Mouse (Mus musculus) regulatory T cell (primary cell): ENCODE data around the gene Srrd.

Source experiments
- in situ Hi-C: fragments of 300-600 bp; cut with MboI, MseI; formaldehyde crosslinking; loops from one replicate; pipeline ENCODE4 v1.15.1; 2025; ENCODE audit warnings: high pct_unique_total_duplicates

Gene Srrd

DNA sequence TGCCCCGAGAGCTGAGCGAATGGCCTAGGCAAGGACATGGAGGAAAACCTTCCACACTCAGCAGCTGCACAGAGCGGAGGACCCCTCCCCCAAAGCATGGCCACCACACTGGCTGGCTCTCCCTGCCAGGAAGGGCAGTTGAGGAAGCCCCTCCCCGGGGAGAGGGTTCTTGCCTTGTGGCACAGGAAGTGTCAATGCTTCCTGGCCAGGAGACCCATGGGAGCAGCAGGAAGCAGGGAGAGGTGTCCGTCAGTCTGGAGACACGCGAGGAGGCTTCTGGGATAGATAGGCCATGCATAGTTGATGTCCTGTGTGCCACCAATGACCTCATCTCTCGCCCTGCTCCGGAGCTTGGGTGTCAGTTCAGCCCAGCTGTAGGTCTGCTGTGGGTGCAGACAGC lies 13.5 kb upstream of the Srrd start:
- in situ Hi-C loops: no loop called here

DNA sequence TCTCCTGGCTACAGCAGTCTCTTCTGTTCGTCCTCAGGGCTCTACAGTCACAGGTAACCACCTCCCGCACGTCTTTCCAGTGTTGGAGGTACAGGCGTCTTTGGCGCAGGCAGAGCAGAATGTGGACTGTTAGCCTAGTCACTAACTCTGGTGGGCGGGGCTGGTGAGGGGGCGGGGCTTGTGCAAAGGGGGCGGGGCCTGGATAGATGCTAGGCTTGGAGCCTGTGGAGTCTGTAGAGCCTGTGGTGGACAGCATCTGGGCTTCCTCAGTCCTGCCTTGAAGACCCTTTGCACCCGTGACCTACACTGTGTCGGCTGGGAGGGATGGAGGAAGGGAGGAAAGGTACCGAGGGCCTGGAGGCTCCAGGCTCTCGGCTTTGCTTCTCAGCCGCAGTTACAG lies 13.1 kb upstream of the Srrd start, which contains the start of gene Gm6583:
Gene Gm6583 (minus strand): TSS at position 124 of the 400 bp plus-strand sequence.
- in situ Hi-C loops: no loop called here

DNA sequence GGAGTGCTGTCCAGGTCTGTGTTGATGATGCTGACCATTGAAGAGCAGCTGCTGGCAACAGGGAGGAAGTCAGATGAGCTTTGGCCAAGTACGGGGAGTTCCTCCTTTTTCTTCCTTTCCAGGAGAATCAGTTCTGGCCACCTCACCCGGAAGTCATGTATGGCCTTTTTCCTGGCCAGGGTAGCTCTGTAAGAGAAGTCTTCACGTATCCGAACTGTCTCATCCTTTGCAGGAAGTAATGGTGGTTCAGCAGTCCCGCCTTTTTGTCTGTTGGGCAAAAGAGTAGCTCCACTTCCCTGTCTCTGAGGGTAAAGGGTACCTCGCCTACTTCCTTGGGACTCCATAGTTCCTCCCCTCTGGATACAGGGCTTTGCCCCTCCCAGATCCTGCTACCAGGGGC lies 12.7 kb upstream of the Srrd start:
- in situ Hi-C loops: no loop called here

DNA sequence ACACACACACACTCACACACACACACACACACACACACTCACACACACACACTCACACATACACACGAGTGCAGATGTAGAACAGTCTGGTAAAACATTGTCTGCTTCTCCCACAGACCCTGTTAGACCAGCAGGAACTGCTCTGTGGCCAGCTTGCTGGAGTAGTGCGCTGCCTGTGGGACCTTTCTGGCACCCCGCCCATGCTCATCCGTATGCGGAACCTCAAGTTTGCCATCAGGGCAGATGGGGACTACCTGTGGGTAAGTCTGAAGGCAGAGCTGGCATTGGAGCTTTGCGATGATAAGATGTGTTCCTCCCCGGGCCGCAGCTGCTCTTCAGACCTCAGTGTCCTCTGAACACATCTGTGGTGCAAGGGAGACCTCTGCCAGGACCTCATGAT lies 6.3 kb upstream of the Srrd start:
- in situ Hi-C loops: loop anchor here (10.0 kb wide), 2 partner anchors 786 to 1416 kb away; no protein-coding TSS in a partner anchor

DNA sequence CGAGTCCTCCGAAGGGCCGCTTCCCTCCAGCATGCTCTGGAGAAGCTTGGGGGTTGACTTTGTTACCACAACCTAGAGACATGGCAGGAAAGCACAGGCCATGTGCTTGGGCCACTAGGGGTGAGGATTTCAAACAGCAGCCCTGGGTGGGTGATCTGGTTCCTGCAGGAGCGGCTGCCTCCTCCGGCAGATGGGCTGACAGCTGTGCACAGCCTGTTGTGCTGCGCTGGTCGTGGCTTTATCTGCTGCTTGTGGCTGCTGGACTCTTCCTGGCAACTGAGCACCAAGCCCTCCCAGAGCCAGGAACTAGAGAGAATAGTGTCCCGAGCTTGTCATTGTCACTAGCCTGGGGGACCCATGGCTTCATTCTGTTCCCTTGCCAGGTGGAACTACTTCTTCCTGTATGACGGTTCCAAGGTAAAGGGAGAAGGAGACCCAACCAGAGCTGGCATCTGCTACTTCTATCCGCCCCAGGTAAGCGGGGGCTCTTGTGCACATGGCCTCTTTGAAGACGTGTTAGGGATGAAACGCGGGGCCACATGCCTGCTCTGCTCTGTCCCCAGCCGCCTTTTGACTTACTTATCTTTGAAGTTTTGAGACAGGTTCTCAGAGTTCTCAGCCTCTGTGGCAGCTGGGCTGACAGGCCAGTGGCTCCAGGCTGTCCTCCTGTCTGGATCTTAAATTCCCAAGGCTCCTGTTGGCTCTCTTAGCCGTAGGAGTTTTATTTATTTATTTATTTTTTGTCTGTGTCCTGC lies 3.5 kb upstream of the Srrd start:
- in situ Hi-C loops: loop anchor here (10.0 kb wide), 2 partner anchors 788 to 1418 kb away; no protein-coding TSS in a partner anchor

DNA sequence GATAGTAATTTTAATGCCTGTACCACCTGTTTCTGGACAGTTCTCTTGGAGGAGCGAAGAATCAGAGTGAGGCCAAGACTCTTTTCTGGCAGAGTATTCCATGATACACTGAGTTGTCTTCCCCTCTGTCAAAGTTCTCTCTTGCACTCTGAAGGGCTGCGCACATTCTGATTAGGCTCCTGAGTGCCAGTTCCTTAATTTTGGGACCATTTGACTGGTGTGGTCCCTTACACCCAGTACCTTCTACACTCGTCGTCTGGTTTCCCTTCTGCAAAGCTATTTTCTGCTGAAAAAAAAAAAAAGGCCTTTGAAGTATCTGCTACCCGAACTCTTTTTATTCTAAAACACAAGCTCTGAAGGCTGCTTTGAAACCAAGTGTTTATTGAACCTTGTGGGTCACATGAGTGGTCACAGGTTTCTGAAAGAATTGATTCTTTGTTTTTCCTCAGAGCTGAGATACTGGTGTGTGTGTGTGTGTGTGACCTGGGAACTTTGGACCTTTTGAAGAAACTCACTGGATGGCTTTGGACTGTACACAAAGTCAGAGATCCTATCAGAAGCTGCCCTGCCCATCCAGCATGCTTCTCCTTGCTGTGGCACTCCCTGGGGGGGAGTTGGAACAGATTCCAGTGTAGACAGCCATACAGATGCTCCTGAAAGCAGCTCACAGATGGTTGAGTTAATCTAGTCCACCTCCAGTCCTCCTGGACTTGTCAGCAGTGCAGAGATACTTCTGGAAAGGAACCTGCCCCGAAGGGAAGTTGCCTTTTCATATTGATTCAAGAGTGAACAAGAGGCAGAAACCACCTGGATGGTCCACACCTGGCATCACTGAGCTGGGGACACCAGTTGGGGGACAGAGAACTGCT lies 1.5 kb upstream of the Srrd start:
- in situ Hi-C loops: loop anchor here (10.0 kb wide), 2 partner anchors 790 to 1420 kb away; no protein-coding TSS in a partner anchor

DNA sequence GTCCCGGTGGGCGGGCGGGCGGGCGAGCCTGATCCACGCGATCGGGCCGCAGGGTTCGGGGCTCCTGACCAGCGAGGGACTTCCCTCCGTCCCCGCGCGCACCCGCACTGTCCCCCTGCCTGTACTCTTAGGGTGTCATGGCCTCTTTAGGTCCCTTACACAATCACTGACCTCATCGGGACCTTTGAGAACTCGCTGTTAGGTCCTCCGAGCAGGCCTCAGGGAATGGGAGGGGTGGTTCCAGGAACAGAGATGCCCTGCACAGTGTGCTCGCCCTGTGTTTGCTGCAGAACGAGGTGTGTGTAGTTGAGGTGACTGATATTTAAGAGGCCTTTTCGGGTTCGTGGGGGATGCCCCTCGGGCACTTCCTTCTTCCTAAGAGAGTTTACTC lies 360 bp upstream of the Srrd start:
- in situ Hi-C loops: loop anchor here (10.0 kb wide), 2 partner anchors 792 to 1422 kb away; no protein-coding TSS in a partner anchor

DNA sequence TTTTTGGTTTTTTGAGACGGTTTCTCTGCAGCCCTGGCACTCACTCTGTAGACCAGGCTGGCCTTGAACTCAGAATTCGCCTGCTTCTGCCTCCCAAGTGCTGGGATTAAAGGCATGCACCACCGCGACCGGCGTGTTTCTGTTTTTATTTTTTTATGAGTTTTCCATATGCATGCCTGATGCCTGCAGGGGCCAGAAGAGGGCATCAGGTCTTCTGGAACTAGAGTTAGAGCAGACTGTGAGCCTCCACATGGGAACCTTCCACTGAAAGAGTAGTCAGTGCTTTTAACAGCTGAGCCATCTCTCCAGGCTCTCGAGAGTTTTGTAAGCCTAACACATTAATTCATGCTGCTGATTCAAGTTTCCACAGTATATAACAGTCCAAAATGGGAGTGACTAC lies 3.6 kb downstream of the Srrd start:
- in situ Hi-C loops: loop anchor here (5.0 to 10.0 kb wide), 2 partner anchors 97 to 1684 kb away; partner anchors contain the start of genes Ddx51 and Noc4l

DNA sequence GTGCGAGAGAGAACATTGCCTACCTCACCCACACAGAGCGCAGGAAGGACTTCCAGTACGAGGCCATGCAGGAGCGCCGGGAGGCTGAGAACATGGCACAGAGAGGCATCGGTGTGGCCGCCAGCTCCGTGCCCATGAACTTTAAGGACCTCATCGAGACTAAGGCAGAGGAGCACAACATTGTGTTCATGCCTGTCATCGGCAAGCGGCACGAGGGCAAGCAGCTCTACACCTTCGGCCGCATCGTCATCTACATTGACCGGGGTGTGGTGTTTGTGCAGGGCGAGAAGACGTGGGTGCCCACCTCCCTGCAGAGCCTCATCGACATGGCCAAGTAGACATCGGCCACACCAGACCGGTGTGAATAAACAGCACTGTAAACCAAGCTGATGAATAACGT lies 5.8 kb downstream of the Srrd start:
- in situ Hi-C loops: loop anchor here (5.0 to 10.0 kb wide), 2 partner anchors 95 to 1682 kb away; partner anchors contain the start of genes Ddx51 and Noc4l

DNA sequence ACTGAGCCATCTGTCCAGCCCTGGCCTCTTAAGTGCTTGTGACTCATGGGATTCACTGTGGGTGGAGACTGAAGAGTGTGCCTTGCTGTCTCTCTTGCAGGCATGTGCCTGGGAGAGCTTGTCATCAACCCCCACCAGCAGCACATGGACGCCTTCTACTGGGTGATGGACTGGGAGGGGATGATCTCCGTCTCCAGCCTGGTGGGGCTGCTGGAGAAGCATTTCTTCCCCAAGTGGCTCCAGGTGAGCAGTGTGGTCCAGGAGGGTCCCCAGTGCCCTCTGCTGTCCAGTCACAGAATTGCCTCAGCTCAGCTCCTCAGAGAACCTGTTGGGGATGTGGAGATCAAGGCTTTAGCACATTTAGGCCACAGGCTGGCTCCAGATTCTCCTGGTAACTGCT lies 7.4 kb downstream of the Srrd start:
- in situ Hi-C loops: loop anchor here (5.0 to 10.0 kb wide), 2 partner anchors 93 to 1681 kb away; partner anchors contain the start of genes Ddx51 and Noc4l

DNA sequence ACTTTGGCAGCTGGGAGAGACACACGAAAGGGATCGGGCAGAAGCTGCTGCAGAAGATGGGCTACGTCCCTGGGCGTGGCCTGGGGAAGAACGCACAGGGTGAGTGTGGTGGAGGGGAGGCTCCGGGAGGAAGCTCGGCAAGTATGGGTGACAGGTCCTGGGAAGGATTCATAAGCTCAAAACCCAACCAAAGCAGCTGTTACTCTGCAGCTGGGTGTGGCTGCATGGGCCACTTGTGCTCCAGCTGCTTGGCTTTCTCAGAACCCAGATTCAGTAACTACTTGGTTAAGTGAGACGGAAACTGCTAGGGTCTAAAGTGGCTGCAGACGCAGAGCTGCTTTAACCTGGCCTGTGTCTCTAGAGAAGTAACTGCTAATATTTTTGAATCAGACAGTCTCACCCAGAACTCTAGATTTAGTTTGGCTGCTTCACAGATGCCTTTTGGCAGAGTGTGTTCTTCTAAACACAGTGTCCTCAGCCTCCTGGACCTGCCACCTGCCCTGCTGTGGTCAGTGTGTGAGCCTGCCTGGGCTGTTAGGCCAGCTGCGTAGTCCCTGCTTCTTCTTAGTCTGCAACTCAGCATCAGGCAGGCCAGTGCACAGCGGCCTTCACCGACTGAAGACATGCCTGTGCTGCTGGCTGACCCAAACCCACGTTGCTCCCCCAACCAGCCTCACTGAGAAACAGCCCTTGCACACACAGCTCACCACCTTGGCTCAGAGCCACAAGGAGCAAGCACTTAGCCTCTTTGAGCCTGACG lies 12.9 kb downstream of the Srrd start:
- in situ Hi-C loops: loop anchor here (10.0 kb wide), 1 partner anchor 1675 kb away; the partner anchor contains the start of genes Ddx51 and Noc4l

DNA sequence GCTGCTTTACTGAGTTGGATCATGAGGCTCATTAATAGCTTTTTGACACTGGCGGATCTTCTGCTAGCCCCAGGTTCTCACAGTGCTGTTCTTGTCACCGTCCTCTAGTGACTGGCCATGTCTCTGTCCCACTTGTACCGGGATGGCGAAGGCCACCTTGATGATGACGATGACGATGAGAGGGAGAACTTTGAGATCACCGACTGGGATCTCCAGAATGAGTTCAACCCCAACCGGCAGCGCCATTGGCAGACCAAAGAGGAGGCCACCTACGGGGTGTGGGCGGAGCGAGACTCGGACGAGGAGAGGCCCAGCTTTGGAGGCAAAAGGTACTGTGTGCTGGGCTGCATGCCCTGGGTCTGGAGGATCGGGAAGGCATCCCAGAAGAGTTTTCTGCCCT lies 15.0 kb downstream of the Srrd start:
- in situ Hi-C loops: no loop called here

DNA sequence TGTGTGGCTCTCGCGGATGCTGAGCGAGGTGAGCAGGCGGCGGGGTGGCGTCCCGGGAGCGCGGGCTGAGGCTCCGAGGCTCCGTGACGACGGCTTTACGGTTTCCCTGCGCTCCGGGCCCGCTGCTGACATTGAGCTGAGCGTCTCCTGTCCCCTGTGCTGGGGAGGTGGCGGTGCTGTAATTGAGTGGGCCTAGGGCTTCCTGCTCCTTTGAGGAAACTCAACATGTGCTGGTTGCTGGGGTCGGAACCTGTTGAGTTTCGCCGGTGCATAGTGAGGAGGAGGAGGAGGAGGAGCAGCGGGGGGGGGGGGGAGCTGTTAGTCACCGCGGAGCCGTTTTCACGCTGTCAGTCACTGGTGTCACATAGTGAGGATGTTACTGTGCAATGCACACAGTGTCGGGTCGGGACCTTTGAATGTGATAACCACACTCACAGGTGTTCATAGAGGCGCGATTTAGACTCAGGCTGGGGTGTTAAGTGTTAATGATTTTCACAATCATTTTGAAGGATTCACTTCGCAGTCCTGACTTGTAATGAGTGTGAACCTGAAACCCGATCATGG lies 16.3 kb downstream of the Srrd start:
- in situ Hi-C loops: no loop called here

DNA sequence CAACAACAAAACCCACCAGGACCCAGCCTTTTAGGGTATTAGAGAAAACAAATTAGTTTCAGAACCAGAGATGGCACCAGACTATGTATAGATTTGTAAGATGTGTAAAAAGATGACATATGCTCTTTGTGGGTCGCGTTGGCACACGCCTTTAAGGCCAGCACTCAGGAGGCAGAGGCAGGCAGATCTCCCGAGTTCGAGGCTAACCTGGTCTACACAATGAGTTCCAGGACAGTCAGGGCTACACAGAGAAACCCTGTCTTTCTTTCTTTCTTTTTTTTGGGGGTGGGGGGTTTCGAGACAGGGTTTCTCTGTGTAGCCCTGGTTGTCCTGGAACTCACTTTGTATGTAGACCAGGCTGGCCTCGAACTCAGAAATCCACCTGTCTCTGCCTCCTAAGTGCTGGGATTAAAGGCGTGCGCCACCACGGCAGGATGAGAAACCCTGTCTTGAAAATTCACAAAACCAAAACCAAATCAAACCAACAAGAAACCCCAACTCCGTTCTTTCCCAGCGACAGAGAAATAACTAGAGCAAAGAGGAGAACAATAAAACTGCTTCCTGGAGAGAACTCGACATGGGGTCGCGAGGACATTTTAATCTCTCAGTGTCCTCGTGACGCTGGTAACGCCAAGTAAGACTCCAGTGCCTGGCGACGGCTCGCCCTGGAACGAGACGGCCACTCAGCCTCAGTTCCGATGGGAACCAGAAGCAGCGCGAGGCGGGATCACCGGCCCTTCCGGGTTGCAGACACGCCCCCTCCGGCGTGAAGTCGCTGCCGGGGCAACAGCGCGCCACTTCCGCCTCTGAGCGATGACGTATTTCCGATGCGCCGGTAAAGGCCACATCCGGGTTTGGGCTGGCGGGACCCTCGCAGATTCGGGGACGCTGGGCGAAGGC lies 17.0 kb downstream of the Srrd start, which contains the start of gene Tfip11:
Gene Tfip11 (plus strand): TSS at position 813 of the 900 bp plus-strand sequence.
- in situ Hi-C loops: no loop called here

DNA sequence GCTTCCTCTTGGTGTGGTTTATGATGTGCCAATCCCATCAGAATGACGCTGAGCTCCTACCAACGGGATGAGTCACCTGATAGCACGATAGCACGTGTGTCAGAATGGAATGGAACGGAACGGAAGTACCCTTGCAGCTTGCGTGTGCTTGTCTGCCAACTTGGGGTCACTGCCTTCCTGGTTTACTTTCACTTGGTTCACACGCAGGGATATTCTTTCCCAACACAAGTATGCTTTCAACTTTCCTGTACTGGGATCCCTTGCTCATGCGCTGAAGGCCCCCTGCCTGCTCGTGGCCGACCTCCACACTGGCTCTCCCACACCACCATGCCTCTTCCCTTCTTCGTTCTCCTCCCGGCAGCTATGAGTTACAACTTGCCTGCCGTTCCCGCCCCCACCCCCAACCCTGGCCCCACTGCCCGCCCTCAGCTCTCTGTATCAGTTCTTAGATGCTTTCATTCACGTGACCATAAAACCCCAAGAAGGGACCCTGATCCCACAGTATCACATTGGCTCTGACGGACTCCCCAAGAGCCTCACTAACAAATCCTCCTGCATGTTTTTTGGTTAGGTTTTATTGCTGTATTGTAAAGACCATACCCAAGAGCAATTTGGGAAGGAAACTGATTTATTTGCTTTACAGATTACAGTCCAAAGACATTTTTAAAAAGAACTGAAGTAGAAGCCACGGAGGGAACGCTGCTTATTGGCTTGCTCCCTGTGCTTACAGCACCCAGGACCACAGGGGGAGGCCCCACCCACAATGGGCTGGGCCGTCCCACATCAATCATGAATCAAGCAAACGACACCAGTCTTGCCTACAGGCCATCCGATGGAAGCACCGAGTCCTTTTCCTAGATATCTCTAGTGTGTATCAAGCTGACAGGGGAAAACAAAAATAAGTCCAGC lies 17.9 kb downstream of the Srrd start:
- in situ Hi-C loops: no loop called here

DNA sequence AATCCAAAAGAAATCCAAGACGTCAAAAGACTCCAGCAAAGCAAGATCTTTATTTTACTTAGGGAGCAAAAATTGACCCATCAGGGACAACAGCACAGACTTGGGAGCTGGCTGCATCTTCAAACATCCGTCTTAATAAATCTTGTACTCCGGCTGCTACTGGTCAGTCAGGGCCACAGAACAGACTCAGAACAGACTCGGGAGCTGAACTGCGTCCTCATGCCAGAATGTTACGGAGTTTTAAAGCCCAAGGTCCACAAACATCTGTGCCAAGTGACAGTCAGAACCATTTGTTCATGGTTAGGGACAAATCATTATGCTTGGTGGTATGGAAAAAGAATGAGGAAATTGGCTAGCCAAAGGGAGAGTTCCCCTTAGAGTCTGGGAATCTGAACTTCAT lies 19.6 kb downstream of the Srrd start:
- in situ Hi-C loops: no loop called here

DNA sequence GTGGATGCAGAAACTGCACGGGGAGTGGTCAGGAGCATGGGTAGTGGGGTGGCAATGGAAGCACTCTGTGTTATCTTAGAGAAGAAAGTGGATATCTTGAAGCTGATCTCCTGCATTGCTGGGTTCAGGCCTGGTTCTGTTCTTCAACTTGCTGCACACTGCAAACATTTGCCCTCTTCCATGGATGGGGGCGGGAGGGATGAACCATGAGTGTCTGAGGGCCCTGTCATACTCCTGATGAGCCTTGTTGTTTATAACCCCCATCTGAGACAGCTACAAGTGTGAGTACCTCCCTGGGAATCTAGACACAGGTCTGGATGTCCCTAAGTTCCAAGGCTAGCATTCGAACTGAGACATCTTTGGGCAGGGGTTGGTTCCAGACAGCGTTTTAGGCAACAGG lies 21.5 kb downstream of the Srrd start:
- in situ Hi-C loops: no loop called here

DNA sequence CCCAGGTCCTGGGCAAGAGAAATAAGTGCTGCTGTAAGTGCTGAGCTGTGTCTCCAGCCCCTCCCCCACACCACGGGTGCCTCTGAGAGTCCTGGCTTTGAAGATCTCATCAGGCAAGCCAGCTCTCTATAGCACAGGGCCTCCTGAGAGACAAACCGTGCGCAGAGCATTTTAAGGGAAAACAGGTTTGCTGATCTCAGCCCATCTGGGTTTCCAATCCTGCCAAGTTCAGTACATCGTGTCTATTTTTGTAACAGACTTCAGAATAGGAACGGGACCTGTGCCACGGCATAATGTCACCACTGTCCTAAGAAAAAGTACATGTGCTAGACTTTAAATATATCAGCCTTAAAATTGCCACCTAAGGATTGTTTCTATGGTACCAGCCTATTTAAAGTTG lies 21.9 kb downstream of the Srrd start:
- in situ Hi-C loops: no loop called here

DNA sequence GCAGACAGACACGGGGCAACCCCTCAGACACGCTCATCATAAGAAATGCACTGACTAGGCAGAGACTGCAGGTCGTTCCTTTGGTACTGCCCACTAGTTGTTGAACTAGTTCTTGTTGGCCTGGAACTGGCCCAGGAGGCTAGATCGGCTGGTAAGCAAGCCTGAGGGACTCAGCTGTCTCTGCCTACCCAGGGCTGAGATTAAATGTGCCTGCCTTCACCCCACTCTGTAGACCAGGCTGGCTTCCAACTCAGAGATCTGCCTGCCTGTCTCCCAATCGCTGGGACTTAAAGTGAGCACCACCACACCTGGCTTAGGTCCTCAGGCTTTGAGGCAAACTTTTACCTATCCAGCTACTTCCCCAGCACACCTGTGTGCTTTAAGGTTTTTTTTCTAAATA lies 22.5 kb downstream of the Srrd start:
- in situ Hi-C loops: no loop called here
